Mouse (Mus musculus) intestine, embryonic 16.5 days (tissue): Measurements from ENCODE around the gene Thrb. TPM values are rescaled to one million over a fixed set of nuclear protein-coding genes. Genes with fewer than 3 reads are reported as not detected.
A peak's percentile ranks its signal among the peaks of the same experiment; 100 is the strongest.

Source experiments
- ATAC-seq: fragments of 200-750 bp; cut with Nextera tagmentation; 2 replicates; pipeline ENCODE4 v1.8.0; 2017; ENCODE audit warnings: moderate TSS enrichment, moderate library complexity
- H3K27ac ChIP-seq: fragments of 300-500 bp; sonication (generic); 2 replicates; pipeline ENCODE4 v1.5.1; 2014; ENCODE audit warnings: mild to moderate bottlenecking, low read length
- H3K27me3 ChIP-seq: fragments of 300-500 bp; sonication (generic); replicated peaks from 2 replicates; pipeline ENCODE4 v1.6.1; 2014; ENCODE audit warnings: low read length, control low read depth, mixed read lengths; ENCODE audit not compliant: control insufficient read depth, insufficient read depth
- H3K36me3 ChIP-seq: fragments of 300-500 bp; sonication (generic); 2 replicates; pipeline ENCODE4 v1.6.1; 2014; ENCODE audit warnings: low read length, control low read depth; ENCODE audit not compliant: control insufficient read depth, insufficient read depth
- H3K4me1 ChIP-seq: fragments of 300-500 bp; sonication (generic); 2 replicates; pipeline ENCODE4 v1.6.1; 2014; ENCODE audit warnings: low read length, control low read depth, mixed read lengths; ENCODE audit not compliant: control insufficient read depth, insufficient read depth
- H3K4me2 ChIP-seq: fragments of 300-500 bp; sonication (generic); 2 replicates; pipeline ENCODE4 v1.6.1; 2014; ENCODE audit warnings: low read depth, low read length, control low read depth
- H3K4me3 ChIP-seq: fragments of 300-500 bp; sonication (generic); 2 replicates; pipeline ENCODE4 v1.5.1; 2014; ENCODE audit warnings: mild to moderate bottlenecking, low read length
- H3K9ac ChIP-seq: fragments of 300-500 bp; sonication (generic); 2 replicates; pipeline ENCODE4 v1.6.1; 2014; ENCODE audit warnings: low read depth, low read length
- H3K9me3 ChIP-seq: fragments of 300-500 bp; sonication (generic); 2 replicates; pipeline ENCODE4 v1.6.1; 2016; ENCODE audit warnings: low read length, control low read depth; ENCODE audit not compliant: control insufficient read depth
- WGBS: fragments of 180-500 bp; shearing (Covaris S2); extraction: QIAGEN DNeasy Blood & Tissue Kit; methylation state at CpG from one replicate; pipeline ENCODE4 v1.1.7; 2014; 5-methylcytosine and 5-hydroxymethylcytosine counted together
- polyA plus RNA-seq: library from polyadenylated mRNA; unstranded; fragments of >200 nt; fragmentation: Nextera tagmentation; extraction: Ambion mirVana; gene quantifications from 2 replicates; pipeline ENCODE4 v1.2.1, GENCODE M21; 2015

Gene Thrb
- polyA plus RNA-seq, 1 experiment from 2014 or later: 6.0 TPM

GRCm38 (mm10) chr14:17727878-17728277 is 67.8 kb downstream of the Thrb start:
- Histone ChIP-seq H3K9ac (no peak overlapping the region), H3K4me1 (no peaks in the 10 kb centered on the region), H3K4me3 (no peak overlapping the region), H3K27me3 (no peaks in the 10 kb centered on the region), H3K4me2 (no peak overlapping the region), H3K36me3 (no peaks in the 10 kb centered on the region), H3K27ac (no peak overlapping the region), H3K9me3 (no peaks in the 10 kb centered on the region)
- ATAC-seq: peak; percentile 58; the same call in 1 of the 2 replicates
- 67% methylated on average over 4 of the region's 4 CpGs for WGBS

- Histone ChIP-seq H3K4me1 (no peaks in the 10 kb centered on the region), H3K9me3 (no peaks in the 10 kb centered on the region), H3K4me2 (no peak overlapping the region), H3K36me3 (no peaks in the 10 kb centered on the region), H3K9ac (no peak overlapping the region), H3K27ac (no peak overlapping the region), H3K4me3 (no peak overlapping the region), H3K27me3 (no peaks in the 10 kb centered on the region)
- WGBS: 81% methylated on average over 2 of the region's 2 CpGs
- ATAC-seq: no peak
These were observed 68.8 kb downstream of the Thrb start for GRCm38 (mm10) chr14:17728889-17729288.

GRCm38 (mm10) chr14:17731020-17731419 is 71.0 kb downstream of the Thrb start:
- no peaks in the 10 kb centered on the region for H3K9me3 ChIP-seq
- 26% methylated on average over 2 of the region's 2 CpGs for WGBS
- no peaks in the 10 kb centered on the region for H3K4me1 ChIP-seq
- H3K9ac ChIP-seq: no peak overlapping the region
- no peak overlapping the region for H3K27ac ChIP-seq
- no peak overlapping the region for H3K4me3 ChIP-seq
- ATAC-seq: no peak
- H3K4me2 ChIP-seq: no peak overlapping the region
- no peaks in the 10 kb centered on the region for H3K36me3 ChIP-seq
- no peaks in the 10 kb centered on the region for H3K27me3 ChIP-seq

- no peaks in the 10 kb centered on the region for H3K36me3 ChIP-seq
- 74% methylated on average over 2 of the region's 2 CpGs for WGBS
- H3K9me3 ChIP-seq: no peaks in the 10 kb centered on the region
- H3K9ac ChIP-seq: no peak overlapping the region
- H3K4me1 ChIP-seq: no peaks in the 10 kb centered on the region
- peak; percentile 83 for ATAC-seq
- no peak overlapping the region for H3K27ac ChIP-seq
- H3K4me3 ChIP-seq: no peak overlapping the region
- no peaks in the 10 kb centered on the region for H3K27me3 ChIP-seq
- H3K4me2 ChIP-seq: no peak overlapping the region
These were observed 73.2 kb downstream of the Thrb start for GRCm38 (mm10) chr14:17733077-17733778.

- no peak overlapping the region for H3K4me3 ChIP-seq
- no peaks in the 10 kb centered on the region for H3K4me1 ChIP-seq
- no peak overlapping the region for H3K27ac ChIP-seq
- no peaks in the 10 kb centered on the region for H3K36me3 ChIP-seq
- 72% methylated on average over 2 of the region's 2 CpGs for whole genome bisulfite sequencing
- no peaks in the 10 kb centered on the region for H3K27me3 ChIP-seq
- no peak overlapping the region for H3K4me2 ChIP-seq
- no peaks in the 10 kb centered on the region for H3K9me3 ChIP-seq
- ATAC-seq: no peak
- no peak overlapping the region for H3K9ac ChIP-seq
These were observed 73.7 kb downstream of the Thrb start for GRCm38 (mm10) chr14:17733779-17734137.

- no peak overlapping the region for H3K27ac ChIP-seq
- WGBS: 88% methylated on average over 6 of the region's 6 CpGs
- H3K4me2 ChIP-seq: no peak overlapping the region
- no peak overlapping the region for H3K4me3 ChIP-seq
- no peaks in the 10 kb centered on the region for H3K27me3 ChIP-seq
- H3K9ac ChIP-seq: no peak overlapping the region
- ATAC-seq: no peak
- no peaks in the 10 kb centered on the region for H3K4me1 ChIP-seq
- H3K36me3 ChIP-seq: no peaks in the 10 kb centered on the region
- no peaks in the 10 kb centered on the region for H3K9me3 ChIP-seq
These were observed 75.4 kb downstream of the Thrb start for GRCm38 (mm10) chr14:17735440-17735839.

- Histone ChIP-seq H3K27ac (no peak overlapping the region), H3K9me3 (no peaks in the 10 kb centered on the region), H3K4me1 (peaks cover 9% of the 10 kb centered on the region), H3K4me3 (no peak overlapping the region), H3K9ac (no peak overlapping the region), H3K27me3 (no peaks in the 10 kb centered on the region), H3K4me2 (no peak overlapping the region), H3K36me3 (no peaks in the 10 kb centered on the region)
- WGBS: 39% methylated on average over 3 of the region's 3 CpGs
- ATAC-seq: no peak
These were observed 80.8 kb downstream of the Thrb start for GRCm38 (mm10) chr14:17740903-17741302.

GRCm38 (mm10) chr14:17742264-17742663 is 82.2 kb downstream of the Thrb start:
- Histone ChIP-seq H3K4me2 (no peak overlapping the region), H3K27me3 (no peaks in the 10 kb centered on the region), H3K36me3 (no peaks in the 10 kb centered on the region), H3K4me1 (peaks cover 9% of the 10 kb centered on the region), H3K9ac (no peak overlapping the region), H3K9me3 (no peaks in the 10 kb centered on the region), H3K4me3 (no peak overlapping the region), H3K27ac (no peak overlapping the region)
- peak; percentile 87 for ATAC-seq
- 48% methylated on average over 2 of the region's 2 CpGs for WGBS

- no peak overlapping the region; the same call in 1 of the 2 replicates for H3K4me2 ChIP-seq
- no peaks in the 10 kb centered on the region for H3K9me3 ChIP-seq
- H3K4me1 ChIP-seq: peaks cover 9% of the 10 kb centered on the region
- no peak overlapping the region for H3K9ac ChIP-seq
- H3K27ac ChIP-seq: peak overlapping the region; percentile 14; the same call in 1 of the 2 replicates
- H3K36me3 ChIP-seq: no peaks in the 10 kb centered on the region
- ATAC-seq: peak; percentile 64
- 38% methylated on average over 9 of the region's 9 CpGs for WGBS
- no peak overlapping the region for H3K4me3 ChIP-seq
- H3K27me3 ChIP-seq: no peaks in the 10 kb centered on the region
These were observed 83.0 kb downstream of the Thrb start for GRCm38 (mm10) chr14:17742902-17743712.
